Comparison of ENCODE assay signal across 28 mouse cellular contexts in genomic region chr16:31926547-31927182, GRCm38 (mm10). TPM values are rescaled to one million over a fixed set of nuclear protein-coding genes. Genes with fewer than 3 reads are reported as not detected.
DNase-seq lines count a peak whose midpoint lies in the region; ATAC-seq and TF ChIP-seq lines count a peak whose summit lies in the region.
"Had no signal": no experiment of that assay in that cellular context is flagged by ENCODE, and none has a peak within 500 bp of the region (broad histone marks: within the 10 kb centered on the region; RNA-seq: fewer than 3 reads in every experiment).

No protein-coding gene starts in this region.

- no peak overlapping the region for H3K27ac ChIP-seq in intestine, postnatal 0 days (ENCODE audit: low read depth, low read length)
- H3K27ac ChIP-seq in intestine, embryonic 16.5 days (ENCODE audit: low read length) = no peak overlapping the region
- H3K27ac ChIP-seq: embryonic facial prominence, embryonic 10.5 days; forebrain, embryonic 10.5 days; heart, embryonic 13.5 days; hindbrain, embryonic 12.5 days; layer of hippocampus, adult 2 months; macrophage; neural tube, embryonic 15.5 days had no signal

- intact Hi-C loops in heart, postnatal 25 days (cut with DNase I) = no loop called here

- no peak overlapping the region for H3K4me3 ChIP-seq in intestine, postnatal 0 days (ENCODE audit: low read depth, low read length)
- no peak overlapping the region for H3K4me3 ChIP-seq in intestine, embryonic 16.5 days (ENCODE audit: low read length)
- H3K4me3 ChIP-seq: embryonic facial prominence, embryonic 10.5 days; forebrain, embryonic 10.5 days; heart, embryonic 13.5 days; hindbrain, embryonic 12.5 days; layer of hippocampus, adult 2 months; neural tube, embryonic 15.5 days had no signal

- 76% methylated on average over 13 of the region's 13 CpGs for WGBS in intestine, postnatal 0 days
- WGBS in intestine, embryonic 16.5 days = 81% methylated on average over 13 of the region's 13 CpGs

- H3K4me1 ChIP-seq in intestine, postnatal 0 days (replicated peaks; ENCODE audit: control insufficient read depth, insufficient read depth, low read length) = no peaks in the 10 kb centered on the region
- no peaks in the 10 kb centered on the region for H3K4me1 ChIP-seq in intestine, embryonic 16.5 days (ENCODE audit: control insufficient read depth, insufficient read depth, low read length)
- H3K4me1 ChIP-seq: neural tube, embryonic 15.5 days had no signal

- no peaks in the 10 kb centered on the region for H3K27me3 ChIP-seq in intestine, postnatal 0 days (replicated peaks; ENCODE audit: control insufficient read depth, insufficient read depth, low read length)
- H3K27me3 ChIP-seq in intestine, embryonic 16.5 days (replicated peaks; ENCODE audit: control insufficient read depth, insufficient read depth, low read length) = no peaks in the 10 kb centered on the region
- H3K27me3 ChIP-seq: neural tube, embryonic 15.5 days; Patski had no signal

- no peak for TF ChIP-seq CTCF in intestine, postnatal 0 days (IDR thresholded peaks at IDR 0.05; ENCODE audit: low read depth)

- H3K9ac ChIP-seq in intestine, postnatal 0 days (ENCODE audit: low read depth, low read length) = no peak overlapping the region
- no peak overlapping the region for H3K9ac ChIP-seq in intestine, embryonic 16.5 days (ENCODE audit: low read depth, low read length)
- H3K9ac ChIP-seq: heart, embryonic 13.5 days; hindbrain, embryonic 12.5 days; neural tube, embryonic 15.5 days had no signal

- ATAC-seq in intestine, postnatal 0 days = 0 out of 2 replicates have a peak, but pooled peaks have one; percentile 4
- ATAC-seq in intestine, embryonic 16.5 days = no peak; the same call in 1 of the 2 replicates
- ATAC-seq: forebrain, embryonic 16.5 days; Patski had no signal

- H3K4me2 ChIP-seq in intestine, postnatal 0 days (replicated peaks; ENCODE audit: low read depth) = no peak overlapping the region
- no peak overlapping the region for H3K4me2 ChIP-seq in intestine, embryonic 16.5 days (ENCODE audit: low read depth, low read length)
- H3K4me2 ChIP-seq: heart, embryonic 13.5 days; hindbrain, embryonic 12.5 days; neural tube, embryonic 15.5 days had no signal

- DNase-seq in spleen, postnatal 36 days (ENCODE audit: low spot score in 2 of 2) = peak; percentile 27 to 31
- no peak for DNase-seq in spleen, postnatal 4 days (ENCODE audit: low spot score in 2 of 2)
- DNase-seq in ZHBTc4 (ENCODE audit: low read depth, low spot score) (peak; percentile 77), adipocyte (ENCODE audit: low spot score) (no peak)
- DNase-seq in layer of hippocampus, postnatal 14 days (ENCODE audit: low spot score in 2 of 2) = no peak
- DNase-seq in heart, postnatal 25 days (ENCODE audit: low spot score) = no peak
- DNase-seq: adrenal gland, postnatal 25 days; cerebellum, adult 9-10 months; gastrocnemius, postnatal 10 days; heart, adult 18-20 months; heart, postnatal 14 days; kidney, postnatal 14 days; layer of hippocampus, postnatal 36 days; thymus, postnatal 25 days had no signal

- H3K9me3 ChIP-seq in intestine, postnatal 0 days (ENCODE audit: control insufficient read depth) = no peaks in the 10 kb centered on the region
- H3K9me3 ChIP-seq in intestine, embryonic 16.5 days (ENCODE audit: control insufficient read depth, low read length) = no peaks in the 10 kb centered on the region
- H3K9me3 ChIP-seq: embryonic facial prominence, embryonic 10.5 days; forebrain, embryonic 10.5 days; G1E; heart, embryonic 13.5 days; hindbrain, embryonic 12.5 days; neural tube, embryonic 15.5 days had no signal

- H3K36me3 ChIP-seq in intestine, postnatal 0 days (ENCODE audit: control insufficient read depth, insufficient read depth) = no peaks in the 10 kb centered on the region
- no peaks in the 10 kb centered on the region for H3K36me3 ChIP-seq in intestine, embryonic 16.5 days (ENCODE audit: control insufficient read depth, insufficient read depth, low read length)
- H3K36me3 ChIP-seq: embryonic facial prominence, embryonic 10.5 days; forebrain, embryonic 10.5 days; G1E; heart, embryonic 13.5 days; hindbrain, embryonic 12.5 days; neural tube, embryonic 15.5 days had no signal

RNA-seq across cellular contexts. Expression of gene Pigz, which starts 7.0 kb away (rescaled TPM):
- polyA plus RNA-seq in intestine, postnatal 0 days (2015; fragmentation: Nextera tagmentation; extraction: Ambion mirVana) = 0.39 and 0.54 TPM in 2 replicates
- polyA plus RNA-seq in intestine, embryonic 16.5 days (2015; fragmentation: Nextera tagmentation; extraction: Ambion mirVana) = 0.40 and 0.70 TPM in 2 replicates
- 10 to 100 TPM; 10.5 to 13.1 TPM for total RNA-seq in layer of hippocampus, postnatal 14 days (2021)
- total RNA-seq in heart, postnatal 25 days (2021) = 1 to 10 TPM; 1.7 to 3.3 TPM
- total RNA-seq: adrenal gland, postnatal 25 days; common myeloid progenitor, adult 5-6 weeks had no signal
- polyA plus RNA-seq: G1E had no signal

RNA-seq across cellular contexts. Expression of gene 0610012G03Rik, which starts 21.6 kb away (rescaled TPM):
- 203 and 214 TPM in 2 replicates for polyA plus RNA-seq in intestine, postnatal 0 days (2015; fragmentation: Nextera tagmentation; extraction: Ambion mirVana)
- polyA plus RNA-seq in intestine, embryonic 16.5 days (2015; fragmentation: Nextera tagmentation; extraction: Ambion mirVana) = 140 and 155 TPM in 2 replicates
- total RNA-seq in layer of hippocampus, postnatal 14 days (2021) = 10 to 100 TPM; 49.5 to 50.8 TPM
- total RNA-seq in heart, postnatal 25 days (2021) = 10 to 100 TPM; 81.8 to 82.0 TPM

RNA-seq across cellular contexts. Expression of gene Ncbp2, which starts 21.6 kb away (rescaled TPM):
- polyA plus RNA-seq in intestine, postnatal 0 days (2015; fragmentation: Nextera tagmentation; extraction: Ambion mirVana) = 24.7 and 28.4 TPM in 2 replicates
- 63.8 and 72.2 TPM in 2 replicates for polyA plus RNA-seq in intestine, embryonic 16.5 days (2015; fragmentation: Nextera tagmentation; extraction: Ambion mirVana)
- total RNA-seq in layer of hippocampus, postnatal 14 days (2021) = 10 to 100 TPM; 47.8 to 52.5 TPM
- total RNA-seq in heart, postnatal 25 days (2021) = 10 to 100 TPM; 21.4 to 25.5 TPM

RNA-seq across cellular contexts. Expression of gene Meltf, which starts 48.1 kb away (rescaled TPM):
- 568 and 663 TPM in 2 replicates for polyA plus RNA-seq in intestine, postnatal 0 days (2015; fragmentation: Nextera tagmentation; extraction: Ambion mirVana)
- 106 and 225 TPM in 2 replicates for polyA plus RNA-seq in intestine, embryonic 16.5 days (2015; fragmentation: Nextera tagmentation; extraction: Ambion mirVana)
- total RNA-seq in layer of hippocampus, postnatal 14 days (2021) = under 1 TPM; 0.18 to 0.21 TPM
- under 1 TPM in 1 of 2 experiments, not detected in 1; 0.10 TPM for total RNA-seq in heart, postnatal 25 days (2021)
- total RNA-seq: adrenal gland, postnatal 25 days; common myeloid progenitor, adult 5-6 weeks; liver, adult 2 months had no signal
- polyA plus RNA-seq: forebrain, embryonic 10.5 days; G1E; liver, adult 2 months; macrophage had no signal

Comparison
In these comparisons a context has a peak if more than half of its experiments do, and no peak if none do; other contexts are left out.
1. DNase-seq: peak in spleen, postnatal 36 days (2 of 2) and ZHBTc4 (single experiment); none in spleen, postnatal 4 days (0 of 2), layer of hippocampus, postnatal 14 days (0 of 2), heart, postnatal 25 days (single experiment) and adipocyte (single experiment).